Mouse (Mus musculus): ENCODE data around the gene Hibadh.

DNA sequence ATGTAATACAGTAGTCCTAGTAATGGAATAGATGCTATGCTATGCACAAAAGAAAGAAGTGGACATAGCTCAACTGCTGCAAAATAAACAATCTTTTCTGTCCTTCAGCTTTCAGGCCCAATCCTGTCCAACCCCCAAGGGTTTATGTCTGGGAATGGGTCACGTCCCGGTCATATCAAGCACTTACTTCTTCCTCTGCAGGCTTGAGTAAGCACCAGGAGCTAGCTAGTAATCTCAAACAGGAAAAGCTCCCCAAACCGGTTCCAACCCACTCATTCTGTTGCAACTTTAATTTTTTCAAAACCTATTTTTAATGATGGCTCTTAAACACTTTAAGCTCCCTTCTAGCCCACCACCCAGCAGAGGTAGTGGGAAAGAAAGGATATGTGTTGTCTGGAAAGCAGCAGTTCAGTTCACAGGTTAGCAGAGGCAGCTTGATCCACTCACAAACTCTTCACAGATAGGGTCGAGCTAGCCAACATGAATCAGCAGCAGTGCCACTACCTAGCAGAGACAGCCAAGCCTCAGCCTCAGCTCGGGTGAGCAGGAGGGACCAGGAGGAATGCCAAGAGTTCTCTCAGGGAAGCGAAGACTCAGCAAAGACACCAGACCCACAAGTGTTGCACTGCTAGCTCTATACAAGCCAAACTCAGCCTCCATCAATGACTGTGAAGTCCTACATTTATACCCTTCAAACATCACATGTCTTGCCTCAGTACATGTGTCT lies 30.4 kb downstream of the Hibadh start:
- no peak for TF ChIP-seq CTCF (IDR thresholded peaks at IDR 0.05; ENCODE audit: low read depth, low read length)
- no peak for TF ChIP-seq POLR2A (IDR thresholded peaks at IDR 0.05; ENCODE audit: borderline replicate concordance, low read depth, low read length)
